Mouse (Mus musculus) macrophage (primary cell): Measurements from ENCODE around the gene Fahd1. TPM values are rescaled to one million over a fixed set of nuclear protein-coding genes. Genes with fewer than 3 reads are reported as not detected.

Experiments used
- H3K27ac ChIP-seq: fragments of 350-480 bp; formaldehyde crosslinking; 2 replicates; pipeline ENCODE4 v1.9.0; 2021
- H3K36me3 ChIP-seq: fragments of 350-480 bp; formaldehyde crosslinking; 2 replicates; pipeline ENCODE4 v1.9.0; 2021; ENCODE audit errors: inconsistent target
- H3K4me3 ChIP-seq: fragments of 350-480 bp; formaldehyde crosslinking; 2 replicates; pipeline ENCODE4 v1.9.0; 2021; ENCODE audit errors: inconsistent target
- H3K79me2 ChIP-seq: fragments of 350-480 bp; formaldehyde crosslinking; 2 replicates; pipeline ENCODE4 v1.9.0; 2021; ENCODE audit errors: inconsistent target
- WGBS: methylation state at CpG from one replicate; pipeline ENCODE4 v1.1.7; 2026; ENCODE audit warnings: inconsistent platforms; ENCODE audit not compliant: missing documents; 5-methylcytosine and 5-hydroxymethylcytosine counted together
- polyA plus RNA-seq: library from polyadenylated mRNA; stranded (reverse); fragments of 250-400 nt; gene quantifications from 3 replicates; pipeline ENCODE4 v1.2.4, GENCODE M21; 2018; ENCODE audit warnings: inconsistent platforms
- total RNA-seq, 78 experiments: library from RNA; depleted of rRNA; stranded (reverse); fragments of 250-400 nt; gene quantifications; 1 replicate in 9 of 78; 2 replicates in 24 of 78; 3 replicates in 43 of 78; 4 replicates in 2 of 78; pipeline ENCODE4 v1.2.4; 2018; ENCODE audit warnings: inconsistent platforms in 56 of 78

The Fahd1 gene
- 1 to 10 TPM in 12 of 26 experiments, under 1 TPM in 9, not detected in 5; 0.55 to 5.7 (median 1.3) TPM for total RNA-seq (2018; cell fraction: chromatin; rRNA removed)
- total RNA-seq (2018; cell fraction: cytosol; rRNA removed) = 1 to 10 TPM; 1.3 to 7.8 (median 4.6) TPM
- 10 to 100 TPM in 1 of 26 experiments, 1 to 10 TPM in 22, under 1 TPM in 3; 0.52 to 13.2 (median 1.7) TPM for total RNA-seq (2018; cell fraction: nucleus; rRNA removed)
- 6.7 to 11.2 TPM (median 10.4 TPM) in 3 replicates for polyA plus RNA-seq

DNA sequence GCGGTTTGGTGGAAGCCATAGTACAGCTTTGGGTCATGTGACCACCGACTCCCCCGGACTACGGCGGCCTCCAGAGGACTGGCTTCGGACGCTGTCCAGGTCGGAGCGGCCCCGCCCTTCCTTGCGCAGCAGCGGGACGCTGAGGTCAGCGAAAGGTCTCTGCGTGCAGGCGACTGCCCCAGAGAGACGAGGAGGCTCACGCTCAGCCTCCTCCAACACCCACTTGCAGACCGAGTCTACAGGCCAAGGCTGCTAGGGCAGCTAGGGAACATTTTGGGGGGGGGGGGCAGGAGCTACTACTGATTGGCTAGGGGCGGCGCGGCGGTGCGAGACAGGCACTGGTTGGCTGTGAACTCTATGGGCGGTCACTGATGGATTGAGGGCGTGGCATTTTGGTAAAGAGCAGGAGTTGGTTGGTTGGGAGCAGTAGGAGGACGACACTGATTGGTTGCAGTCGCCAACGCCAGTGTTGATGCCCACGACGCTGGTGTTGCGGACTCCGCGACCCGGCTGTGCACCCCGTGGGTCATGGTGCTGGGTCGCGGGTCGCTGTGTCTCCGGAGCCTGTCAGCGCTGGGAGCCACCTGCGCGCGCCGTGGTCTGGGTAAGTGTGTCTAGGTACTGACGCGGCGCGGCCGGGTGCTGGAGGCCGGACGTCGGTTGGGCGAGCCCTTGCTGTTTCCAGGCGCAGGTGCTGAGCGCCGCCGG, at the start of gene Fahd1:
Gene Fahd1, minus strand, starts transcription at position 300 of the 708 bp plus-strand sequence.
- Histone ChIP-seq H3K27ac (peak within 1 kb of the TSS; percentile 80), H3K36me3 (peaks cover 17% of the 10 kb centered on the region), H3K4me3 (peak within 1 kb of the TSS; percentile 90), H3K79me2 (peaks cover 10% of the 10 kb centered on the region; the same call in 1 of the 2 replicates)
- under 1% methylated on average over 51 of the region's 58 CpGs for WGBS

DNA sequence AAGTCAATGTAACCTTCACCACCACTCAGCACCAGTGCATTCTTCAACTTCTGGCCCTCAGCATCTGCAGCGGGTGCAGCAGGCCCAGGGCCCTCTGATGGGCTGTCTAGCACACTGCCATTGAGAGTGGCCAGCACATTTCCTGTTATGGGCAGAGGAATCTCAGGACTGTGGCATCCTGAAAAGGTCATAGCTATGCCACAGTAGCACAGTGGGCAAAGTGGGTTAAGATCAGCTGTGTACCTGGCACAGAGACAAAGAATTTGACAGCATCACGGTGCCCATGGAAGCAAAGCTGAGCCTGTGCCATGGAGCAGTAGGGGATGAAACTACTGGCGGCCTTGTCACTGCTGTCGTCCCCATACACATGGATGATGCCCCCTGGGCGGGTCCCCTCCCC, 49.0 kb upstream of the Fahd1 start:
- peaks cover 60% of the 10 kb centered on the region for H3K36me3 ChIP-seq
- H3K4me3 ChIP-seq = no peak overlapping the region
- H3K27ac ChIP-seq = no peak overlapping the region
- H3K79me2 ChIP-seq = peaks cover 11% of the 10 kb centered on the region; the same call in 1 of the 2 replicates
- WGBS = 92% methylated on average over 5 of the region's 5 CpGs

DNA sequence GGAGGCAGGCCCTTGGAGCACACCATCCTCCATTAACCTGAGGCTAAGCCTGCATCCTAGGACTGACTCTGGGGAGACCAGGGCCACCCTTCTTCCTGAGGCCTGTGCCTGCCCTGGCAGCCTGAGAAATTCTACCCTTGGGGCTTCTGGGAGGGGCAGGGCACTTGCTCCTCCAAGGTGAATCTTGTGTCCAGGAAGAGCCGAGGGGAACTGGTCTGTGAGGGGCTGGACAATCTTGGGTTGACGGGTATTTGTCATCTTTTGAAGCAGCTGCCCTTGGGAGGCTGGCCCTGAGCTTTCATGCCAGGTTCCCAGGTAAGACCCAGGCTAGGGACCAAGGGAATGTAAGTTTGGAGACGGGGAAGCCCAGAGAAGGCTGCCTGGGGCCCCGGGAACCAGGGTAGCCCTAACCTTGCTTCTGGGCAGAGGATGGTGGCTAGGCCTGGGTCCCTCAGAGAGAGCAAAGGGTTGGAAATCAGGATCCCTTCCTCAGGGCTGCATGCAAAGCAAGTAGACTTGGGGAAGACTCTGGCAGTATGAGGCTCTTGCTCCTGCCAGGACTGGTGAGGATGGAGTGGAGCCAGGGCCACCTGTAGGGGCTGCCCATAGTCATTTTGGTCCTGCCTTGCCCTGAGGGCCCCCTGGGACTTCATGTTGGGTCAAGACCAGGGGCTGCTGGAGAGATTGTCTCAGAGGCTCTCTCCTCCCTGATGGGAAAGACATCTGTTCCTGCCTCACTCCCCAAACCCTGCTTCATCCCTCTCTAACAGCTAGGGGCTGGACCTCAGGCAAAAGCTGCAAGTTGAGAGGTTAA, 48.1 kb upstream of the Fahd1 start:
- Histone ChIP-seq H3K4me3 (no peak overlapping the region), H3K27ac (no peak overlapping the region), H3K36me3 (peaks cover 54% of the 10 kb centered on the region), H3K79me2 (peaks cover 20% of the 10 kb centered on the region; the same call in 1 of the 2 replicates)
- WGBS = 91% methylated on average over 4 of the region's 4 CpGs

DNA sequence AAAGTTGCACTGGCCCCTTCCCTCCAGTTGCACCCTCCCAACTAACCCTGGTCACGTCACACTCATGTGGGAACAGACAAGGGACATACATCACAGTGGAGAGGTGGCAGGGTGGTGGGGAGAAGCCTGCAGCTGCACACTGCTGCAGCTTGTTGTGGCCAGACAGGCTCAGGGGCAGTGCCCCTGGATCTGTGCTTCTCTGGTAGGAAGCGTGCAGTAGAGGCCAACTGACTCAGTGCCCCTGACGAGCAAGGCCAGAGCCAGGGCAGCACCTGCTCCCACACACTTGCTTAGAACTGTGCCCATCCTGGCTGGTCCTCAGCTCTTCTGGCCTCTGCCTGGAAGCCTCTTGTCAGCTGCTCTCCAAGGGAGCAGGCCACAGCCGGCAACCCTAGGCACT, 47.4 kb upstream of the Fahd1 start:
- no peak overlapping the region for H3K4me3 ChIP-seq
- peaks cover 22% of the 10 kb centered on the region; the same call in 1 of the 2 replicates for H3K79me2 ChIP-seq
- peaks cover 54% of the 10 kb centered on the region for H3K36me3 ChIP-seq
- H3K27ac ChIP-seq = no peak overlapping the region
- 95% methylated on average over 4 of the region's 4 CpGs for WGBS

DNA sequence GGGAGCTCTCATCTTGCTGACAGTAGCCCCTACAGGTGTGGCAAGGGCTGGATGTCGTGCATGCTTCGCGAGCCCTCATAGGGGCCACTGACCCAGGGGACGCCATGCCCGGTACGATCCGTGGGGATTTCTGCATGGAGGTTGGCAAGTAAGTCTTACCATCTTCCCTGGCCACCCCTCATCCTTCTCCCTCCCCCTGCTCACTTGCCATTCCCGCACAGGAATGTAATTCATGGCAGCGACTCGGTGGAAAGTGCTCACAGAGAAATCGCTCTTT, 46.8 kb upstream of the Fahd1 start:
- 61% methylated on average over 11 of the region's 11 CpGs for WGBS
- Histone ChIP-seq H3K27ac (no peak overlapping the region), H3K4me3 (peak overlapping the region; percentile 88), H3K36me3 (peaks cover 54% of the 10 kb centered on the region), H3K79me2 (peaks cover 22% of the 10 kb centered on the region; the same call in 1 of the 2 replicates)

DNA sequence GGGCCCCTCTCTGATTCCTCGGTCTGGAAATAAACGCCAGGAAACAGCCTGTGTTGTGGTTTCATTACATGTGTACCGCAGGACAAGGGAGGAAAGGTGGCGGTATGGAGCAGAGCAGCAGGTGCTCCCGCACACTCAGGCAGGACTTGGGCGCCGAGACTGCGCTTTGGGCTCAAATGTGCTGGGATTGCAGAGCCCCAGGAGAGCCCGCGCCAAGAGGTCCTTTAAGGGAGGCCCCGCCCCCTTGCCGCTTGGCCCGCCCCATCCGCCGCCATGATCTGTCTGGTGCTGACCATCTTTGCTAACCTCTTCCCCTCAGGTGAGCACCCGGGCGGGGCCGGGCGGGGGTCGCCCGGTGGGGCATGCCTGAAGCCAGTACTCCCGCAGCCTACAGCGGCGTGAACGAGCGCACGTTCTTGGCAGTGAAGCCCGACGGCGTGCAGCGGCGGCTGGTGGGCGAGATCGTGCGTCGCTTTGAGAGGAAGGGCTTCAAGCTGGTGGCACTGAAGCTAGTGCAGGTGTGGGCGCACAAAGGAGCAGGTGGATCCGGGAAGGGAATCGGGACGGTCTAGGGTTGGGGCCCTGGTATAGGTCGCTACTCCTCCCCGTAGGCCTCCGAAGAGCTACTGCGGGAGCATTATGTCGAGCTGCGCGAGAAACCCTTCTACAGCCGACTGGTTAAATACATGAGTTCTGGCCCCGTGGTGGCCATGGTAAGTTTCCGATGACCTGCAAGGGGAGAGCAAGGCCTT, 46.3 kb upstream of the Fahd1 start, which contains the start of gene Nme3:
Gene Nme3, plus strand, starts transcription at position 260 of the 752 bp plus-strand sequence.
- H3K4me3 ChIP-seq = peak within 1 kb of the TSS; percentile 88
- H3K36me3 ChIP-seq = peaks cover 54% of the 10 kb centered on the region
- H3K79me2 ChIP-seq = peaks cover 22% of the 10 kb centered on the region; the same call in 1 of the 2 replicates
- H3K27ac ChIP-seq = peak within 1 kb of the TSS; percentile 33
- WGBS = 3% methylated on average over 47 of the region's 50 CpGs

DNA sequence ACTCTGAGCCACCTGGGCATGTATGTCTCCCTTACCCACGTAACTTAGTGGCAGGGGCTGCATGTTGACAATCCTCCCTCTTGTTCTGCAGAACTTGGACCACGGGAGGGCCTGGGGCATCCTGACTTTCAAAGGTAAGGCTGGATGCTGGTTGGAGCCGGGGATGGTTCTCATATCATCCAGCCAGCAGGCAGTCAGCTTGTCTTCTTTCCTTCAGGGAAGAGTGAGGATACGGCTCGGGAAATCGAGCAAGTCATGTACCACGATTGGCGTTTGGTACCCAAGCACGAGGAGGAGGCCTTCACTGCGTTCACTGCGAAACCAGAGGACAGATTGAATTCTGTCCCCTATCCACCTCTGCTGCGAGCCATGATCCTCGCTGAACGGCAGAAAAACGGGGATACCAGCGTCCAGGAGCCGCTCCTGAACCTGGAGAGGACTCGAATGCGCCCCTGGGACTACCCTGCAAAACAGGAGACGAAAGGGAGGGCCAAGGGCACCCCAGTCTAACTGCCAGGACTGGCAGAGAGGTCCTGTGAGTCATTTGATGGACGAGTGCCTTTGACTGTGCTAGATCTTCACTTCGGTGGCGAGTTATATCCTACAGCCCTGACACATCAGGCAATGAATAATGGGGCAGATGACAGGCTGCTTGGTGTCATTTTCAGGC, 45.5 kb upstream of the Fahd1 start:
- H3K4me3 ChIP-seq = peak overlapping the region; percentile 88
- 8% methylated on average over 23 of the region's 23 CpGs for WGBS
- peaks cover 54% of the 10 kb centered on the region for H3K36me3 ChIP-seq
- H3K79me2 ChIP-seq = peaks cover 22% of the 10 kb centered on the region; the same call in 1 of the 2 replicates
- H3K27ac ChIP-seq = peak overlapping the region; percentile 33

DNA sequence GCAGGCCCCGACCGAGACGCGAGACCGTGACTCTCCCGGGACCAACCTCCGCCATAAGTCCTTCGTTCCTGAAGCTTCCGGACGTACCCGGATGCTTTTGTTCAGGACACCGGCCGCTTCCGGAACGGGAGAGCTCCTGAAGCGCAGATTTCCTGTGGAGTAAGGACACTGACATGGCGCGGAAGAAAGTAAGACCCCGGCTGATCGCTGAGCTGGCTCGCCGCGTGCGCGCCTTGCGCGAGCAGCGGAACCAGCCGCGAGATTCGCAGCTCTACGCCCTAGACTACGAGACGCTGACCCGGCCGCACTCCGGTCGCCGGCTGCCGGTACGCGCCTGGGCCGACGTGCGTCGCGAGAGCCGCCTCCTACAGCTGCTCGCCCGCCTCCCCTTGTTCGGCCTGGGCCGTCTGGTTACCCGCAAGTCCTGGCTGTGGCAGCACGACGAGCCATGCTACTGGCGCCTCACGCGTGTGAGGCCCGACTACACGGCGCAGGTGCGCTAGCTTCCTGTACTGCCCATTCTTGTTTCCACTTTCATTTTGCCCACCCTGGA, 44.9 kb upstream of the Fahd1 start, which contains the start of the genes Eme2 and Mrps34:
Gene Eme2, minus strand, starts transcription at position 93 of the 553 bp plus-strand sequence.
Gene Mrps34, plus strand, starts transcription at position 122 of the 553 bp plus-strand sequence.
- Histone ChIP-seq H3K79me2 (peaks cover 22% of the 10 kb centered on the region; the same call in 1 of the 2 replicates), H3K36me3 (peaks cover 54% of the 10 kb centered on the region), H3K27ac (peak within 1 kb of the TSS; percentile 38), H3K4me3 (peak within 1 kb of the TSS; percentile 88)
- under 1% methylated on average over 61 of the region's 62 CpGs for WGBS

DNA sequence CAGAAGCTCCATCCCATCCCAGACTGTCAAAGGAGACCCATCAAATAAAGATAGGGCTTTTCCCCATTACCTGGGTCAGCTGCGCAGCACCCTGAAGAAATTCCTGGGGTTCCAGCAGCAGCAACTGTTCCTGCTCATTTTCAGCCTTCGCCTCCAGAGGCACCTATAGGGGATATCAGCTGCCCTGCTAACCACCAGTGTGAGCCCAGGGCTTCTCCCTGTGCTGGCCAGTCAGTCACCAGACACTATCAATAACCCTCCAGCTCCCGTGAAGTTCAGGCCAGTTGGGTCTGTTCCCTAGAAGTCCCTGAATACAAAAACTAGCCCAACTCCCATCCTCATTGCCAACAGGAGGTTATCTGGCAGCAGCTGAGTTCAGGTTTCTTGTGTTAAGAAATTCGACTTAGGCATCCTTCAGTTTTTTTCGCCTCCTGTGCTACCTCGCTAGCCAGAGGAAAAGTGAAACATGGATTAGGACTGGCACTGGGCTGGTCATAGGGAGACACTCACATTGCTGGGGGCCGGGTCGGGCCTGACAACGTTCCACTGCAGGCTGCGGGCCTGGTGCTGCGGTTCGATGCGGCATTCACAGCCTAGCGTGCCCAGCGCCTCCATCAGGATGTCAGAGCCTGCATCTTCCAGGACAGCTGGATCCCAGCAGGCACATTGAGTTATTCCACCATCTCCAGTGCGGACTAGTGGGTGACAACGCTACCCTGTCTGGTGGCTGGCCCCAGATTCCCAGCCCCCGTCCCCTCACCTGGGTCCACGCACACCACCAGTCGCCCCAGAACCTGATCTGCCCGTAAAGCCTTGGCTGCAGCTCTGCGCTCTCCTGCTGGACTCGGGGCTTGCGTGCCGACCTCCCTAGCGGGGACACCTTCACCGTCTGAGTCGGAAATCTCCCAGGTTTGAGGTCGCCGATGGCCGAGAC, 44.2 kb upstream of the Fahd1 start:
- peaks cover 22% of the 10 kb centered on the region; the same call in 1 of the 2 replicates for H3K79me2 ChIP-seq
- H3K4me3 ChIP-seq = peak overlapping the region; percentile 88
- H3K36me3 ChIP-seq = peaks cover 47% of the 10 kb centered on the region
- 12% methylated on average over 30 of the region's 31 CpGs for WGBS
- peak overlapping the region; percentile 38; the same call in 1 of the 2 replicates for H3K27ac ChIP-seq

DNA sequence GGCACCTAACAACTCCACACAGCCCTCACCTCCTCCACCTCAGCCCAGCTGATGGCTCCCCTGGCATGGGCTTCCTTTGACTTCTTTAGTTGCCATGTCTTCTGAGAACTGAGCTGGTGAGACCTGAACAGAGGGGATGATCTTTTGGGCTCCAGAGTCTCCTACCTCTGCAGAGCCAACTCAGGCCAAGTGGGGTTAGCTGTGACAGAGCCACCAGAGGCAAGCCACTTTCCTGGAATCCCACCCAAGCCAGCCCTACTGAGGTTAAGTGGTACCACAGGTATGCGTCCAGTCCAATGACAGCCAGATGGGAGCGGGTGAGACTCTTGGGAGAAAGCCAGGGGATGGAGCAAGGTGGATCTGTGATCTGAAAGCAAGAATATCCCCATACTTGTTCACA, 43.1 kb upstream of the Fahd1 start:
- WGBS = 96% methylated on average over 2 of the region's 2 CpGs
- peaks cover 37% of the 10 kb centered on the region for H3K36me3 ChIP-seq
- H3K27ac ChIP-seq = no peak overlapping the region
- H3K4me3 ChIP-seq = no peak overlapping the region
- H3K79me2 ChIP-seq = peaks cover 31% of the 10 kb centered on the region; the same call in 1 of the 2 replicates

DNA sequence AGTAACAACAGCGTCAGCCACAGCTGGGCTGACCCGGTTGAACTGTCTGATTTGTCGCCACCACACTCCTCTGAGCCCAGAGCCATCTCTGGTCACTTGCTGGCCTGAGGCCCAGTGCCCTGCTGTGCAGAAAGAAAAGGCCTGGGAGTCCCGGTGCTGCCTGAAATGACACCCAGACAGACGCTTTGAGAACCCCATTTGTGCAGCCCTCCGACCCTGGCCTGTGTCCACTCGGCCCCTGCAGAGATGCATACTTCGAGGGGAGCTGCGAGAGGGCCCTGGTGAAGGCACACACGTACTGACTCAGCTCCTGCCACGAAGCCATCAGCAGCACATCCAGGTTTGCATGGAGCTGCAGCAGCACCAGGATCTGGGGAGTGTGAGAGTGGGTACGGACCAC, 42.6 kb upstream of the Fahd1 start:
- WGBS = 90% methylated on average over 10 of the region's 12 CpGs
- Histone ChIP-seq H3K79me2 (peaks cover 36% of the 10 kb centered on the region), H3K27ac (no peak overlapping the region), H3K36me3 (peaks cover 36% of the 10 kb centered on the region), H3K4me3 (no peak overlapping the region)

DNA sequence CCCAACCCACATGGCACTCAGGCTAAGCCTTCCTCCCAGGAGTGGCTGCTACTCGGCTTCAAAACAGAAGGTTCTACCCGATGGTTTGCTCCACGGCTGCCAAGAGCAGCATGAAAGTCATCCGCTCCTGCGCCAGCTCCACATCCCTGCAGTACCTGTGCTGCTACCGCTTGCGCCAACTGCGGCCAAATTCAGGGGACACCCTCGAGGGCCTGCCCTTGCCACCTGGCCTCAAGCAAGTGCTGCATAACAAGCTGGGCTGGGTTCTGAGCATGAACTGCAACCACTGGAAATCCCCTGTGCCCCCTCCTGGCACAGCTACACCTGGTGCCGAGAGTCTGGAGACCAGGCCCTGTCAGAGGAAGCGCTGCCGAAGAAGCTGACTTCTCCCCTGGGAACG, 41.2 kb upstream of the Fahd1 start:
- H3K27ac ChIP-seq = no peak overlapping the region
- peaks cover 46% of the 10 kb centered on the region for H3K79me2 ChIP-seq
- 93% methylated on average over 12 of the region's 13 CpGs for WGBS
- H3K36me3 ChIP-seq = peaks cover 36% of the 10 kb centered on the region
- no peak overlapping the region for H3K4me3 ChIP-seq
